Mouse (Mus musculus) gastrocnemius, postnatal 14 days (tissue): Measurements from ENCODE around the gene Cd46. TPM values are rescaled to one million over a fixed set of nuclear protein-coding genes. Genes with fewer than 3 reads are reported as not detected.

Experiments used
- microRNA-seq, 2 experiments: library from miRNA; unstranded; fragments of <30 nt; microRNA quantifications; one replicate each; pipeline ENCODE4 v1.2.0; 2021
- total RNA-seq, 2 experiments: library from RNA; stranded (reverse); gene quantifications; 2 replicates each; pipeline ENCODE4 v1.2.3; 2021

Gene Cd46
- total RNA-seq, 2 experiments from 2014 or later: 1.0 to 1.4 TPM

Small RNA genes within 50 kb of the gene (microRNA-seq; reads per million reads assigned to microRNA genes)
- gene Mir29b-2: 6.1 to 6.5 reads per million in 2 experiments
- 163 to 171 reads per million in 2 experiments for gene Mir29c

Other genes starting within 250 kb of the Cd46 start
- 100 to 1,000 TPM; 105 to 136 TPM for gene Cd34, start 153.4 kb downstream of the Cd46 start, total RNA-seq
- 10 to 100 TPM; 35.0 to 41.6 TPM for gene Cr1l, start 39.3 kb upstream of the Cd46 start, total RNA-seq
- not detected for gene Cr2, start 84.5 kb upstream of the Cd46 start, total RNA-seq